Mouse (Mus musculus): ENCODE data around the gene Zfp706.

- no peak for TF ChIP-seq EP300 (optimal IDR thresholded peaks at IDR 0.05)
- TF ChIP-seq CTCF (IDR thresholded peaks at IDR 0.05; ENCODE audit: low read depth): no peak
Observed at GRCm38 (mm10) chr15:37027956-37028355, 20.4 kb upstream of the Zfp706 start.

Data from stomach, postnatal 0 days (tissue).